Mouse (Mus musculus) forebrain, embryonic 13.5 days (tissue): ENCODE data around the gene Tjp2. TPM values are rescaled to one million over a fixed set of nuclear protein-coding genes. Genes with fewer than 3 reads are reported as not detected.
"Not testable (repeated sequence)": the region's sequence is repeated elsewhere in the genome, so short reads cannot be mapped to it uniquely, and the experiment has no call there.

Source experiments
- ATAC-seq: fragments of 200-750 bp; cut with Nextera tagmentation; 2 replicates; pipeline ENCODE4 v1.8.0; 2017
- H3K27ac ChIP-seq: fragments of 300-500 bp; sonication (generic); 2 replicates; pipeline ENCODE4 v1.5.1; 2015; ENCODE audit warnings: inconsistent platforms, mild to moderate bottlenecking, moderate library complexity
- H3K27me3 ChIP-seq: fragments of 300-500 bp; sonication (generic); 2 replicates; pipeline ENCODE4 v1.6.1; 2015; ENCODE audit warnings: mild to moderate bottlenecking, inconsistent platforms
- H3K36me3 ChIP-seq: fragments of 300-500 bp; sonication (generic); 2 replicates; pipeline ENCODE4 v1.6.1; 2015; ENCODE audit warnings: mild to moderate bottlenecking, inconsistent platforms; ENCODE audit not compliant: poor library complexity, severe bottlenecking
- H3K4me1 ChIP-seq: fragments of 300-500 bp; sonication (generic); 2 replicates; pipeline ENCODE4 v1.6.1; 2015; ENCODE audit warnings: inconsistent platforms
- H3K4me2 ChIP-seq: fragments of 300-500 bp; sonication (generic); 2 replicates; pipeline ENCODE4 v1.6.1; 2015; ENCODE audit warnings: inconsistent platforms, mild to moderate bottlenecking, moderate library complexity
- H3K4me3 ChIP-seq: fragments of 300-500 bp; sonication (generic); 2 replicates; pipeline ENCODE4 v1.5.1; 2015; ENCODE audit warnings: mild to moderate bottlenecking, inconsistent platforms
- H3K9ac ChIP-seq: fragments of 300-500 bp; sonication (generic); 2 replicates; pipeline ENCODE4 v1.6.1; 2015; ENCODE audit warnings: mild to moderate bottlenecking, inconsistent platforms
- H3K9me3 ChIP-seq: fragments of 300-500 bp; sonication (generic); replicated peaks from 2 replicates; pipeline ENCODE4 v1.6.1; 2016; ENCODE audit warnings: inconsistent platforms
- WGBS: fragments of 180-500 bp; shearing (Covaris S2); methylation state at CpG from one replicate; pipeline ENCODE4 v1.1.7; 2015; 5-methylcytosine and 5-hydroxymethylcytosine counted together
- polyA plus RNA-seq: library from polyadenylated mRNA; unstranded; fragments of >200 nt; fragmentation: Nextera tagmentation; extraction: Ambion mirVana; gene quantifications from 2 replicates; pipeline ENCODE4 v1.2.1, GENCODE M21; 2015

The Tjp2 gene
- polyA plus RNA-seq, 1 experiment from 2014 or later, result 14.3 TPM

DNA sequence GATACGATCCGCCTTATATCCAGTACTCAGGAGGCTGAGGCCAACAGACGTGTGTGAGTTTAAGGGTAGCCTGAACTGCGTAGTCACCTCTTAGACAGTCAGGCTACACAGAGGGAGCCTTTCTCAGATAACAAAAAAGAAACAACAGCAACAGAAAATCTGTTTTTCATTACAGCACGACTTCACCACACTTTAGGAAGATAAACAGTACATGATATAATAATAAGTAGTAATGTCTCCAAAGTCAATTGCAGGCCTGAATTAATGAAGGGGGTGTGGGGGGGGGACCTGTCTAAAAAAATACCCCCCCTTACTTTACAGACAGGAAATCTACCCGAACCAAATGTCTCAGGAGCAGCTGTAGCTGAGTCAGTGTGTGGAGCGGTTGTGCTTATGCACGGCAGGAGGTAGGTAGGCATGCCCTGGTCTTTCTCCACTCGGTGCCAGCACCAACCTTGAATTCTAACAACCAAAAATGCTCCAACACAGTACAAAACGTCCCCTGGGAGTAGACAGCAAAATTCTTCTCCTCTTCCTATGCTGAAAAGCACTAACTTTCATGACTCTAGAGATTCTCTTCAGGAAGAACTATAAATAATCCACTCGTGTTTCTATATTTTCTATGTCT lies 26.0 kb downstream of the Tjp2 start:
- H3K4me2 ChIP-seq, result no peak overlapping the region
- no peak for ATAC-seq
- no peak overlapping the region for H3K9ac ChIP-seq
- no peak overlapping the region for H3K27ac ChIP-seq
- no peaks in the 10 kb centered on the region for H3K36me3 ChIP-seq
- H3K4me1 ChIP-seq, result no peaks in the 10 kb centered on the region
- no peaks in the 10 kb centered on the region for H3K27me3 ChIP-seq
- H3K9me3 ChIP-seq, result peaks cover 4% of the 10 kb centered on the region; the same call in 1 of the 2 replicates
- 79% methylated on average over 11 of the region's 11 CpGs for WGBS
- H3K4me3 ChIP-seq, result no peak overlapping the region

DNA sequence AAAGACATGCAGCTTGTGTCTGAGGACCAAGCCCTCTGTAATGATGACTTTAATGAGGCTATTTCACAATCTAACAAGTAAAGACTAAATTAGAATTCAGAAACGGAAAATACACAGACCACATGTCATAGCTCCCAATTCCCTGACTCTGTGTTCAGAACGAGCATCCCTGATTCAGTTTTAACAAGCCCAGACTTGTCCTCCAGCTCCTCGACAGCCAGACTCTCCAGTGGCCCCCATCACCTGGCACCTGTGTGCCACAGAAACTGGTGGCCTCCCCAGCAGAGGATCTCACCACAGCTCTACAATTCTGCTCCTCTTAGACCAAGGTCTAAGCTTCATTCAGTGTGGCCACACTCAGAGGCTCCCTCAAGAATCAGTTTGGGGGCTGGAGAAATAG lies 27.5 kb downstream of the Tjp2 start:
- Histone ChIP-seq H3K9ac (no peak overlapping the region), H3K27ac (no peak overlapping the region), H3K4me3 (no peak overlapping the region), H3K36me3 (no peaks in the 10 kb centered on the region), H3K4me2 (no peak overlapping the region), H3K4me1 (no peaks in the 10 kb centered on the region), H3K9me3 (peaks cover 4% of the 10 kb centered on the region; the same call in 1 of the 2 replicates), H3K27me3 (no peaks in the 10 kb centered on the region)
- no peak for ATAC-seq
- 55% methylated on average over 3 of the region's 3 CpGs for WGBS

DNA sequence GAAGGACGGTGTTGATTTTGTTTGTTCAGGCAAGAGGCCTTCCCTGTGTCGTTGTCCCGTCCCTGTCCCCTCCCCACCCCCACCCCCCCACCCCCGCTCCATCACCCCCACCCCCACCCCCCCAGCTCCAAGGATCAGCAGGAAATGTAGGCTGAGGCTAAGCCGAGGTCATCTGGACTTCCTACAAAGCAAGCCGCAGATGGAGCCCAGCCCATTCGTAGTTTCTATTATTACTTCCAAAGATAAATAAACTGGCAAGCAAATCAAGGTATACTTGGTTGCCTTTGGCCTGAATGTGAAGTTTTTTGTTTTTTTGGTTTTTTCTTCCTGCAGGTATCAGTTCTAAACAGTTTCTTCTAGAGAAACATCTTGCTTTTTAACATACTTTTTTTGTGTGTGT lies 29.6 kb downstream of the Tjp2 start:
- H3K36me3 ChIP-seq, result no peaks in the 10 kb centered on the region
- H3K4me3 ChIP-seq, result no peak overlapping the region
- no peak overlapping the region for H3K27ac ChIP-seq
- no peak overlapping the region for H3K4me2 ChIP-seq
- H3K9me3 ChIP-seq, result peaks cover 4% of the 10 kb centered on the region; the same call in 1 of the 2 replicates
- no peak for ATAC-seq
- no peaks in the 10 kb centered on the region for H3K27me3 ChIP-seq
- WGBS, result 84% methylated on average over 7 of the region's 7 CpGs
- no peak overlapping the region for H3K9ac ChIP-seq
- no peaks in the 10 kb centered on the region for H3K4me1 ChIP-seq

DNA sequence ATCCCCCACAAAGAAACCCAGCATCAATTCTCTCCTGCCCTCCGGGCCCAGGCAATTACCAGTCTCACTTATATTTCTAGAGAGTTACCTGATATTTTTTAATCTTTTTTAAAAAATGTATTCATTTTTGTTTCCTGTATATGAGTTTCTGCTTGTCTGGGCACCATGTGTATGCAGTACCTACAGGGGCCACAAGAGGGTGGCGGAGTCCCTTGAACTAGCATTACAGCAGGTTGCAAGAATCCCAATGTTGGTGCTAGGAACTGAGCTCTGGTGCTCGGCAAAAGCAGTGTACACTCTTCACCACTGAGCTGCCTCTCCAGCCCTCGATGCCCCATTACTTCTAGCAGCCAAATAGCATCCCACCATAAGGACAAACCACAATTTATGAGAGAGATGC lies 30.6 kb downstream of the Tjp2 start:
- no peaks in the 10 kb centered on the region for H3K27me3 ChIP-seq
- WGBS, result 97% methylated on average over 4 of the region's 4 CpGs
- no peaks in the 10 kb centered on the region for H3K4me1 ChIP-seq
- no peak overlapping the region for H3K9ac ChIP-seq
- H3K9me3 ChIP-seq, result peaks cover 4% of the 10 kb centered on the region; the same call in 1 of the 2 replicates
- no peak for ATAC-seq
- H3K4me2 ChIP-seq, result no peak overlapping the region
- H3K27ac ChIP-seq, result no peak overlapping the region
- no peak overlapping the region for H3K4me3 ChIP-seq
- H3K36me3 ChIP-seq, result no peaks in the 10 kb centered on the region

DNA sequence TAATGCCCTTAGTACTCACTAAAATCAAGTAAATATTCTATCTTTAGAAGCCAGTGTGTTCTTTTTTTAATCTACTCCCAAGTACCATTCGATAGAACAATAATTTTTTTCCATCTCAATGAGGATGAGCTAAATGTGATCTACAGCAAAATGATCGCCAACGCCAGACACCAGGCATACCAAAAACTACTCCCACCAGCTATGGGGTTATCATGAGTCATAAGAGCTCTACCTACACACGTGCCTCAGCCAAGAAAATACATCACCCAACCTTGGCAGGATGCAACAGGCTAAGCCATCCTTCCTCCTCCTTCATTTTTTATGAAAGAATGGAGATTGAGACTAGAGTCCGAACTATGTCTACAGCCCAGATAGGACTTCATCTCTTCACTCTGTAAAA lies 31.9 kb downstream of the Tjp2 start:
- ATAC-seq, result no peak
- Histone ChIP-seq H3K9ac (no peak overlapping the region), H3K4me3 (no peak overlapping the region), H3K9me3 (peaks cover 4% of the 10 kb centered on the region; the same call in 1 of the 2 replicates), H3K4me2 (no peak overlapping the region), H3K4me1 (no peaks in the 10 kb centered on the region), H3K36me3 (no peaks in the 10 kb centered on the region), H3K27me3 (no peaks in the 10 kb centered on the region), H3K27ac (no peak overlapping the region)
- 91% methylated on average over 5 of the region's 5 CpGs for whole genome bisulfite sequencing

DNA sequence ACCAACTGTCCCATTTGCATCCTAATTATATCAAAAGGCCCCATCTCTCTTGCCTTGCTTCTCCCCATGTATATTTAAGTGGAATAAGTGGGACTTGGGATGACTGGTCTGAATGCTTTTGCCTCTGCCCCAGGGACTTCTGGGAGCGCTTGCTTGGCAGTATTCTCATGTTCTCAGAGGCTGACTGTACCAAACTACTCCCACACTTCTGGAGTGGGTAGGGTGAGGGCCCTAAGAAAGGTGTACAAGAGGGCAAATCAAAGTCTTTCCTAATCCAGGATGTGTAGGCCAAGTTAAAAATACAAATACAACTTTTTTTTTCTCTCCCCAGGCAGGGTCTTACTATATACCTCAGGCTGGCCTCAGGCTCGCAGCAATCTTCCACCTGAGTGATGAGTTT lies 37.0 kb downstream of the Tjp2 start:
- no peaks in the 10 kb centered on the region for H3K36me3 ChIP-seq
- 89% methylated on average over 2 of the region's 2 CpGs for WGBS
- H3K4me2 ChIP-seq, result no peak overlapping the region
- H3K4me1 ChIP-seq, result no peaks in the 10 kb centered on the region
- no peaks in the 10 kb centered on the region for H3K9me3 ChIP-seq
- no peak overlapping the region for H3K9ac ChIP-seq
- H3K27me3 ChIP-seq, result no peaks in the 10 kb centered on the region
- no peak for ATAC-seq
- H3K27ac ChIP-seq, result no peak overlapping the region
- H3K4me3 ChIP-seq, result no peak overlapping the region

DNA sequence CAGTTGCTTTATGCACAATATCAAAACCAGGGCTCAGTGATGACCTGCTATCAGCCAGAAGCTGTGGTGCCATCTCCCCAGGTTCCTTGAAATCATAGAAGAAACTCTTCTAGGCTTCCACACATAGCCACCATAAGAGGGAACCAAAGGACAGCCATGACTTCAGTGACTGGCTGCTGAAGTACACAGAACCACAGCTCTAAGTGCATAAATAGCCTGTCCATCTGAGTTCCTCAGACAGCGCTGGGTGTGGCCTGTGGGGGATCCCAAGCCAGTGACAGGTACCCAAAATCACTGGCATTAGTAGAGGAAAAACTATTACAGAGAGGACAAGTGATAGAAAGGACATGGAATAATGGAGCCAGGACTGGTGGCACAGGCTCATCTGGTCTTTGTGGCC lies 37.5 kb downstream of the Tjp2 start:
- H3K9me3 ChIP-seq, H3K27me3 ChIP-seq, H3K9ac ChIP-seq, ATAC-seq, H3K4me3 ChIP-seq, H3K4me2 ChIP-seq, H3K36me3 ChIP-seq, H3K27ac ChIP-seq, H3K4me1 ChIP-seq: not testable (repeated sequence)
- 78% methylated on average over 1 of the region's 1 CpGs for WGBS

DNA sequence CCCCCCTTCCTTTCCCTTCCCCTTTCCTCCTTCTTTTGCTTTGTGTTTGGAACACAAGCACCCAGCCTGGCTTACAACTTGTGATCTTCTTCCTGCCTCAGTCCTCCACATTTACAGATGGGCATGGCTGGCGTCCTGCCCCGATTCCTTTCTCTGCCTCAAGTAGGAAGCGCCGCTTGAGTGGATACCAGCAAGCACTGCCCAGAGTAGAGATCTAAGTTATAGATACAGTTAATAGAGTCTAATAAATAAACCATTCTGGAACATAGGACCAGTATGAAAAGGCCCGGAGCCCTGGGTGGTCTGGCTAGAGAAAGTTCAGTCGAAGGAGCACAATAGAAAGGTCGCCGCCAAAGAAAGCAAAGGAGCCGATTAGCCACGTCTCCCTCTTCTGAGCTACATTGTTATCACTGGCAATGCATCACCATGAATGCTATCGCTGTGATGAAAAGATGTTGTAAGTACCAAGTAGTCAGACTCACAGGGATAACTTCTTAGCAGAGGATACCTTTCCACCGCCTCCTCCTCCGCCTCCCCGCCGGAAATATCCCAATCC lies 41.1 kb downstream of the Tjp2 start:
- Histone ChIP-seq H3K27me3 (no peaks in the 10 kb centered on the region), H3K36me3 (no peaks in the 10 kb centered on the region), H3K4me3 (no peak overlapping the region), H3K9me3 (no peaks in the 10 kb centered on the region), H3K27ac (no peak overlapping the region), H3K4me1 (no peaks in the 10 kb centered on the region), H3K9ac (no peak overlapping the region), H3K4me2 (no peak overlapping the region)
- 62% methylated on average over 15 of the region's 15 CpGs for WGBS
- 0 out of 2 replicates have a peak, but pooled peaks have one; percentile 27 for ATAC-seq

DNA sequence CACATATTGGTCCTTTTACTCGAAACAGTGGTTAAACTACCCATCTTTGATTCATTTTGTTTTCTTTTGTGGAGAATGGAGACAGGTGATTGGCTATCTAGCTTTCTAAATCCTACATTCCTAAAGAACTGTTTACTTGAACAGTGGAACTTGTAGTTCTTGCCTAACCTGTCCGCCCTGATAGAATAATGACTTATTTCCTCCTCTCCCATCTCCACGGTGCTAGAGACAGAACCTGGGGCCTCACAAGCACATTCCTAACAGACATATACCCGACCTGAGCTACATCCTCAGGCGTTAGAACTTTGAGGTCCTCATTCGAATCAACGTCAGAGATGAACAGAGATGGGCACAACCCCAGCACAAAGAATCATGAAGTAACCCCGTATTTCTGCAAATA lies 44.4 kb downstream of the Tjp2 start:
- ATAC-seq, result no peak
- no peaks in the 10 kb centered on the region for H3K4me1 ChIP-seq
- no peak overlapping the region for H3K9ac ChIP-seq
- no peaks in the 10 kb centered on the region for H3K36me3 ChIP-seq
- no peak overlapping the region for H3K4me2 ChIP-seq
- no peak overlapping the region for H3K27ac ChIP-seq
- no peaks in the 10 kb centered on the region for H3K9me3 ChIP-seq
- H3K4me3 ChIP-seq, result no peak overlapping the region
- 87% methylated on average over 8 of the region's 8 CpGs for WGBS
- 0 out of 2 replicates have a peak, but pooled peaks cover 3% of the 10 kb centered on the region for H3K27me3 ChIP-seq

DNA sequence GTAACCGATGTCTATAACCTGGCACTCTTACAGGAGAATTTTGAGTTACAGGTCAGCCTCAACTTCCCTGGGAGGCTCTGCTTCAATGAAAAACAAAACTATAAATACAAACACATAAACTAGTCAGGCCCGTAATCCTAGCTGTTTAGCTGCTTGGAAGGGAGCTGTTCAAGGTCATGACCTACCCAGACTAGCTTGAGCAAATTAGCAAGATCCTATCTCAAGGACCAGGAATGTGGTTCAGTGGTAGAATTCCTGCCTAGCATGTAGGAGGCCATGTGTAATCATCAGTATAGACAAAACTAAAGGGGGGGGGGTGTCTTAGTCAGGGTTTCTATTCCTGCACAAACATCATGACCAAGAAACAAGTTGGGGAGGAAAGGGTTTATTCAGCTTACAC lies 46.7 kb downstream of the Tjp2 start:
- Histone ChIP-seq H3K9me3 (no peaks in the 10 kb centered on the region), H3K4me1 (peaks cover 12% of the 10 kb centered on the region), H3K4me2 (no peak overlapping the region), H3K27ac (no peak overlapping the region), H3K27me3 (0 out of 2 replicates have a peak, but pooled peaks cover 3% of the 10 kb centered on the region), H3K4me3 (no peak overlapping the region), H3K36me3 (no peaks in the 10 kb centered on the region), H3K9ac (no peak overlapping the region)
- ATAC-seq, result no peak
- 89% methylated on average over 2 of the region's 2 CpGs for WGBS

DNA sequence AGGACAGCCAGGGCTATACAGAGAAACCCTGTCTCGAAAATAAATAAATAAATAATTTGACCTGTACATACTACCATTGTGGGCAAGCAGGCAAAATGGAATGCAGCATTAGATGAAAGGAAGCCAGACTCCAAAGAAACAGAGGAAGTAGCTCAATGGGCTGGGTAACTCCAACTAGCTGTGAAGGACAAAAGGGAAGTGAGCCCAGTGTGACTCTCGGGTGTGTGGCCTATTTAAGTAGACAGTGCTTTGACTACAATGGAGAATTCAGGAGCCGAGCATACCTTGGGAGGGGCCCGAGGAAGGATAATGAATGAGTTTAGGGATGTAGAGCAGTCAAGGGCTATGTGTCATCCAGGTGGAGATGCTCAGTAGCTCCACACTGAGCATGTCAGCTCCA lies 48.1 kb downstream of the Tjp2 start:
- no peak for ATAC-seq
- H3K36me3 ChIP-seq, result no peaks in the 10 kb centered on the region
- 79% methylated on average over 4 of the region's 4 CpGs for WGBS

DNA sequence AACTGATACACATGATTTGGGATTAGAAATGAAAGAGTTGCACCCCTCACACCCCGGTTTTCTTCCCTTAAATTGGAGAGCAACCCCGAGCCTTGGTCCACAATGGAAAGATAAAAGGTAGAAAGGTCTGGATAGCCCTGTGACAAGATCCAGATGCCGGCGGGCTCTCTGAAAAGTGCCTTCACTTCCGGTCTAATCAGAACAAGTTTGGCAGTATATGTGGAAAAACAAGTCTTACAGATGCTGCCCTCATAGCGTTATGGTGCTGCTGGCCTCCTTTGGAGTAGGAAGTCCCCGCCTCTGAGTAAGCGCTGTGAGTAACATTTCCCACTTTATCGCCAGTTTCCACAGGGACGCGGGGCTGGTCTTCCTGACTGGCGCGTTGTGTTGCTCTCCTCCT lies 49.9 kb downstream of the Tjp2 start:
- ATAC-seq, result no peak
- Histone ChIP-seq H3K4me3 (peak overlapping the region; percentile 74), H3K27me3 (0 out of 2 replicates have a peak, but pooled peaks cover 3% of the 10 kb centered on the region), H3K36me3 (no peaks in the 10 kb centered on the region), H3K27ac (no peak overlapping the region), H3K4me2 (peak overlapping the region; percentile 65), H3K9me3 (no peaks in the 10 kb centered on the region), H3K9ac (peak overlapping the region; percentile 86; the same call in 1 of the 2 replicates), H3K4me1 (peaks cover 28% of the 10 kb centered on the region)
- WGBS, result 10% methylated on average over 13 of the region's 13 CpGs

More for the DNA sequence above, 48.1 kb downstream of the Tjp2 start:
- no peaks in the 10 kb centered on the region for H3K9me3 ChIP-seq
- no peak overlapping the region for H3K4me3 ChIP-seq
- peaks cover 26% of the 10 kb centered on the region for H3K4me1 ChIP-seq
- H3K27ac ChIP-seq, result no peak overlapping the region
- no peak overlapping the region for H3K4me2 ChIP-seq
- no peak overlapping the region for H3K9ac ChIP-seq
- 0 out of 2 replicates have a peak, but pooled peaks cover 3% of the 10 kb centered on the region for H3K27me3 ChIP-seq
